Mouse (Mus musculus): ENCODE results near the gene Epc2.
A peak's percentile ranks its signal among the peaks of the same experiment; 100 is the strongest.

Gene Epc2

DNA sequence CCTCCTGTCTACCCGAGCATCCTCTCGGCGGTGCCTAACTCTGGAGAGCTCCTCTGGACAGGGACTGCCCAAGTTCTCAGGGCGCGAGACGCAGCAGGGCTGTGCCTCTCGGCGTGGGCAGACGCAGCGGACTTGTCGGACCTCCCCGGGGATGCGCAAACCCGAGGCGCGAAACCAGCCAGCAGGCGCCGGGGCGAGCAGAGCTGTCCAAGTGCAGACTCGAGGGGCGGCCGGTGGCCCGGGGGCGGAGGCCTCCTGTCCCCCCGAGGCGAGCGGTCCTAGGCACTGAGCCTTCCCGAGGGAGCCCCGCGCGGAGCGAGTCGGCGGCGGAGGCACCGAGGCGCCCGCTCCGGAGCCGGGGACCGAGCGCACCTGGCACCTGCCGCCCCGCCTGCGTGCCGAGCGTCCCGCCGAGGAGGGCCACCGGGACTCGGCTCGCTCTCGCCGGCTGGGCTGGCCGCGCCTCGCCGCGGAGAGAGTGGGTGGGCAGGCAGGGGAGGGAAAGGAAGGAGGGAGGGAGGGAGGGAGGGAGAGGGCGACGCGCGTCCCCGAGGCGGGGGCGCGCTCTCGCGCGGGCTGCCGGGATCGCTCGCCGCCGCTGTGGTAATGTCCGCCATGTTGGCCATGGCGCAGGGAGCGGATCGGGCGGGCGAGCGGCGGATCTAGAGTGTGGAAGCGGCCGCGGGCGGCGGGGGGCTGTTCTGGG lies at the start of gene Epc2:
Gene Epc2, plus strand, starts transcription at position 556 of the 706 bp plus-strand sequence.
- no peak for DNase-seq (ENCODE audit: low read depth, low spot score)

DNA sequence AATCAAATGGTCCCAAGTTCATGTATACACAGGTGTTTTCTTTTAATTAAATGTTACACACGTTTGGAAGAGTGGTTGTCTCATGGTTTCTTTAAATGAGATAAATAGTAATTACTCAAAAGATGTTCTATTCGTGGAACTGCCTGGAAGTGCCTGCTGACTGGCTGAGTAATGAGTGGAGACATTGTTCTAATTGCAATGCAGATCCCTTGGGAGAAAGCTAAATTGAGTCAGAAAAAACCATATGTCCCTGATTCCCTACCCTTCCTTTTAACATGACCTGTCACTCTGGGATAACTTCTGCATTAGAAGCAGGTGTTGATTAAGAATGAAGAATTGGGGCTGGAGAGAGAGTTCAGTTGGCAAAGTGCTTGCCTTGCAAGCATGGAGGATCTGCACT lies 45.3 kb upstream of the Epc2 start:
- no peak for DNase-seq (ENCODE audit: low read depth, low spot score)

DNA sequence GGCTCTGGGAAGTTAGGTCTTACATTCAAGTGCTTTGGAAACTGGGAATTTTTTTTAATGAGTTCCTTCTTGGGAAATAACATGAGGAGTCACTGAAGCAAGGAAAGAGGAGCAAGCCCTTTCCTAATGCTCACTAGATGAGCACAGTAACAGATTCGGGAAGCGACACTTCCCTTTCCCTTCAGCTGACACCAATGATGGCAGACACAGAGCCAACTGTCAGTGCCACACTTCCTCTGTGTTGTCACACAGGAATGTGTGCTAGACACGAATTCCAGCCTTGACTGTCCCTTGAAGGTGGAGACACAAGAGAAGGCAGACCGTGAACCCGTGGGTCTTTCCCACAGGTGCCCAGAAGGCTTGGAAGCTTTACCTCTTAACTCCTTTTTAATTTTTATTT lies 39.6 kb upstream of the Epc2 start:
- DNase-seq (ENCODE audit: low read depth, low spot score), result no peak

DNA sequence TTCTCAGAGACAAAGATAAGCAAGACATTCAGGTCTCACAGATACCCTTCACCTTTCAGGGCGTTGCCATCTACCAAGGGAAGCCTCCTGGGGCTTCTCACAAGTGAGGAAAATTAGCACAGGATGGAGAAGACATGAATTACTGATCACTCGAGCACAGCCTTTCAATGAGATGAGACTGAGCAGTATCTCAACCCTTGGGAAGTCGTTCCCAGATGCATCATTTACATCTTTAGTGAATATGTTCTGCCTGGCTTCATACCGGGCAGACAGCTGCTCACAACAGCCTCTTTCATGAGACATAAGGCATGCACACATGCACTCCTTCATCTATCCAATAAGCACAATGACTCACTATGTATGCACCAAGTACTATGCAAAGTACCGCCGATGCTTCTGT lies 38.7 kb upstream of the Epc2 start:
- DNase-seq (ENCODE audit: low read depth, low spot score), result peak; percentile 20

DNA sequence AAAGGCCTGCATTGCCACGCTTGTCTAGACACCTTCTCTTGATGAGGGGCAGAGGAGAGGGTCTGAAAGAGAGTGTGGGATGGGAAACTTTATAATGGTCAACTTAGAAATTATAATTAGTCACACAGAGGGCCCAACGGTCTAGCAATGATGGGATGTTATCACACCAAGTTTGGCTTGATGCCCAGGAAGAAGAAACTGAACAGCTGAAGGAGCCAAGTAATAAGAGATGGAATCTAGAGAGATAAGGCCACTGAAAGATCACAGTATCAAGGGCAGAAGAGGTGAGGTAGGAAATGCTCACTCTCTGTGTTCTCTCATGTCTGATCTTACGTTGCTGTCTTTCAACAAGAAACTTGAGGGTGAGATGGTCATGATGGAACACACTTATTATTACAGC lies 35.4 kb upstream of the Epc2 start:
- no peak for DNase-seq (ENCODE audit: low read depth, low spot score)

DNA sequence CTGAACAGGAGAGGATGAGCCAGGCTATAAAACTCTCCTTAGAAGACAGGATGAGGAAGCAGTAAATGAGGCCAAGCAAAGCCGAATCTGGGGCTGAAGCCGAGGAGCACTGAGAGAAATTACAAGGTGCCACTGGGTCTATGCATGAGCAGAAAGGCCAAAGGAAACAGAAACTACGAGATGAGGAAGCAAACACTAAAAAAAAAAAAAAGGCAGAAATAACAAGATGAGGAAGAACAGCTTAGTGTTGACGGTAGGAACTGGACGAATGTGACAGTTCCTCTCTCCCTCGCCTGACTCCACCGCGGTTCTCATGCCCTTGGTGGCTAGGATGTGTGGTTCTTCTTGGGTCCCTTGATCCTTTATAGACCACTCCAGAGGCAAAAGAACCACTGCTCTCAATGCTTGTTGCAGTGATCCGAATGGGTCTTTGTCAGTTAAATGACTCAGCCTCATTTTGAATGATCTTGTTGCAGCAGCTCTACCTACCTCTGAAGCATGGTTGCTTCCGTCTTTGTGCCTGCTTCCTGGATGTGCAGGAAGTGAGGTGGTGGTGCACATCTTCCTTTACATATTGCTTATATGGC lies 34.2 kb upstream of the Epc2 start:
- no peak for DNase-seq (ENCODE audit: low read depth, low spot score)

DNA sequence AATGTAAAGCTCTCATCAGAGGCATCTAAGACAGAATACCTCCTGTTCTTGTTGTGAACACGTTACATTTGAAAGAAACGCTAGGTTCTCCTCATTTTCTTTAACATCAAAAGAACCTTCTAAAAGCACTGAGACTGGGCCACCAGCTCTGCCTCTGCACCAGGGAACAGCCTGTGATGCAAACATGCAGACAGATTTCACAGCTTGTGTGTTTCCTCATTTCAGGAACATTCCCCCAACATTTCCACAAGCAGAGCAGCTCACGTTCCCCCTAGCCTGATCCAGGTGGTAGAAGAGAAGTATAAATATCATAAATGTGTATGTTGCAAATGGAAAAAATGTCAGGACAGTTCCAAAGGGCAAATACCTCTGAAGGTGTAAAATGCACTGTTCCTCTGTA lies 30.9 kb upstream of the Epc2 start:
- no peak for DNase-seq (ENCODE audit: low read depth, low spot score)

DNA sequence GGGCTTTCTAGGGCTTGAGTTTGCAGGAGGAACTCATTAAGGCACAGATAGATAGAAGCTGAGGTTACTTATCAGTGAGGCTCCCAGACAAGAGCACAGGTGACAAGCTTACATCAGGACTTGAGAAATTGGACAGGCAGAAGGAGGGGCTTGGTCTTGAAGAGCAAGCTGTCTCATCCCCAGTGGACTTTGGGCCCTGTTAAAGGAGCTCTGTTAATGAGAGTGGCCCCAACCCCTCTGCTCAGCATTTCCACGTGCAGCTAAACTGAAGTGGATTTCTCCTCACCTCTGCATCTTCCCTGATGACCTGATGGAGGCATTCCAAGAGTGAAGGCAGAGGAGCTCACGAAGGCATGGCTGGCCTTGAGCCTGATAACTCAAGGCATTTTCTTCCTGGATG lies 27.4 kb upstream of the Epc2 start:
- DNase-seq (ENCODE audit: low read depth, low spot score), result no peak

DNA sequence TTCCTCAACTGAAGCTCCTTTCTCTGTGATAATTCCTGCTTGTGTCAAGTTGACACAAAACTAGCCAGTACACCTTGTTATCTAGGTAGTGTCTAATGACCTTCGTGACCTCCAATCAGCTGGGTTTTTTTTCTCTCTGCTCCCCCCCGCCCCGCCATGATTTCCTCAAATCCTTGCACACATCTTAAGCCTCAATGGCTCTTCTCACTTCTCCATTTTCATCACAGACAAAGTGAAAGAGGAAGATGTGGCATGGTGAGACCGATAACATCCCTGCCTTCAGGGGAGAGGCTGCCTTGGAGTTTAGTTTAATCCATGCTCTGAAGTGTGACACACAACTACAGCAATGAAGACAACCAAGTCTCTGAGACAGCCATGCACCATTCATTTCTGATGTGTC lies 26.5 kb upstream of the Epc2 start:
- DNase-seq (ENCODE audit: low read depth, low spot score), result no peak

DNA sequence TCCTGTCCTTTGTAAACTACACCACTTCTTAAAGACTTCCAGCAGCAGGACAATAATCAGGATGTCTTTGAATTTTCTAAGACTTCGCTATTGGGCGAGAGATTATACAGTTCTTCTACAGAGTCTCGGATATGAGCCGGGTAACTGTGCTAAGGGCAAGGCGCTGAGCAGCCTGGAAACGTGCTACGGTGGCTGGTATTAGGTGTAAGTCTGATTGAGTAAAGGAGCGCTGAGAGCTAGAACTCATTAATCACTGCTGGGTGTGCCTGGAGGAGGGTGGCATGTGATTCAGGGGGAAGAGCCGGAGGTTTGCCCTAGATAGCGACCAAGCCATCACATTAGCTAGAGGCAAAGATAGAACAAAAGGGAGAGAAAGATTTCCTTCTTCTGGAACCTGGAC lies 25.1 kb upstream of the Epc2 start:
- no peak for DNase-seq (ENCODE audit: low read depth, low spot score)

DNA sequence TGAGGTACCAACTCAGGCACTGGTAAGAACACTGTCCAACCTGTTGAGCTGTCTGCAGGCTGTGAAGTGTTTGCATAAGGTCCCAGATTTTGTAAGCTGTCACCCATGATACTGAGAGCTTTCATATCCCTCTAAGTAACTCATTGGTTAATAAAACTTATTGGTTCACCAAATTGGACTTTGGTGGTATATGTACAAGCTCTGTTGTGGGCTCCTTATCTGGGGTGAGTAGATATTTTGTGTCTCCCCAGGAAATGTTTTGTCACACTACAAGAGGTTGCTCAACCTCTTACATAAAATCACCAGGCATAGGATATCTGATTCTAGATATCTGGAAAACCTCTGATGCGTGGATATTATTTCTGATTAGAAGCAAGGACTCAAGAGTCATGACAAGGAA lies 20.3 kb upstream of the Epc2 start:
- DNase-seq (ENCODE audit: low read depth, low spot score), result no peak

DNA sequence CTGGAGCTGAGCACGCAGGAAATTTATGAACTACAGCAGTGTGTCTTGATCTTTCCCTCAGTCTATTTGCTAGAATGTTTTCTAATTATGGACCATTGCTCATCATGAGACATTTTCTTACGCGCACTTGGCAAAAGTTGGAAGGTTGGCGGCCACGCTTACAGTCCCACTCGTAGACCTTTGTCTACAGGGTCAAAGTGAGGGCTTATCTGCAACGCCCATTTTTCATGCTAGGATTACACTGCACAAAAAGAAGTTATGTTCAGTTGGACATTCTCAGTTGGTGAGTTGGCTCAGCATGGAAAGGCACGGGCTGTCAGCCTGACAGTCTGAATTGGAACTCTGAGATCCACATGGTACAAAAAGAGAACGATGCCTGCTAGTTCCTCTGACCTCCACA lies 18.1 kb upstream of the Epc2 start:
- DNase-seq (ENCODE audit: low read depth, low spot score), result no peak

DNA sequence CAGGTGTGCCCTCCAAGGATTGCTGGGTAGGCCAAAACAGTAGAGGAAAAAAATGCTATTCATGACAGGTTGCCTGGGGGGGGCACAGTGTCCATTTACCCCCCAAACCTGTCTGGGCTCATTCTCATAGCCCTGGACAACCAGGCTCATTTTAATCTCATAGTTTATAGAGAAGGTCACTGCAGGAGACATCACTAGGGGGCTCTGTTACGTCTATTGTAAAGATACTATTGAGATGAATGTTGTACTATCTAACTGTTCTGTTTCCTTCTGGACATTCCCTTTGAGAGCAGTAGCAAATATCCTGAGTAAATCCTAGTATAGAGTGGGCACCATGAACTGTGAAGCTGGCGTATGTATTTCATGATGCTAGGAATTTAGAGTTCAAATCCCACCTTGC lies 5.0 kb upstream of the Epc2 start:
- no peak for DNase-seq (ENCODE audit: low read depth, low spot score)

DNA sequence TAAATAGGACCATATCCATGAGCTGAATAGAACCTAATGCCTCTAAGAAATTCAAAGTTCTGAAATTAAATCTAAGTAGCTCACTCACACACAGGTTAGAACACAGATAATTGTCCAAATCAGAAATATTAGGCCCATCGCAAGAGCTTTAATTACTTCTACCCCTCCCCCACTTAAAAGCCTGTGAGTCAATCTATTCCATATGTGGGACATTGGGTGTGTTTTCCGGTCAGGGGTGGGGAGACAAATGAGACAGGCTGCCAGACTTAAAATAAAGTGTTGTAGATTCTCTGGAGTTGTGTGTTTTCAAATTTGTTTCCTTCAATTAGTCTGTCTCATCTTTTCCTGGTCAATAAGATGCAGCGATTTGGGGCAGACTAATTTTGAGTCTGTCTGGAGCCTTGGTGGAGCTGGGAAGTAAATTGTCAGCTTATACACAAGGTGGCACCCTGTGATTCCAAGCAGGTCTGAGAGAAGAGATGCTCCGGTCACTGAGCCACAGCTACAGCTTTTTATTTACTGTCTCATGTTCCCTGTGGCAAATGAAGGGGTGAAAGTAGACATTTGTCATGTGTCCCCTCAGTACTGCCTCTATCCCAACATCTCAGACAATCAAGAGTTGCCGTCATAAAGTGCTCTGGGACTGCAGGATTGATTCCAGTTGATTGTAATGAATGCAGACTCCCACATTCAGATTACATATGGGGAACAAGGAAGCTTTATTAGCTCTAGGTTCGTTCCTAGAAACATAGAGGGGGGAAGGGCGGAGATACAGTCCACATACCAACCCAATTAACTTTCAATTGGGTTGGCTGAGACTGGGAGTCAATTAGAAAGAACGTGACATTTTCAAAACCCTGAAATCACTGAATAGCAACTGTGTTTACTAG lies 3.5 kb upstream of the Epc2 start:
- no peak for DNase-seq (ENCODE audit: low read depth, low spot score)

DNA sequence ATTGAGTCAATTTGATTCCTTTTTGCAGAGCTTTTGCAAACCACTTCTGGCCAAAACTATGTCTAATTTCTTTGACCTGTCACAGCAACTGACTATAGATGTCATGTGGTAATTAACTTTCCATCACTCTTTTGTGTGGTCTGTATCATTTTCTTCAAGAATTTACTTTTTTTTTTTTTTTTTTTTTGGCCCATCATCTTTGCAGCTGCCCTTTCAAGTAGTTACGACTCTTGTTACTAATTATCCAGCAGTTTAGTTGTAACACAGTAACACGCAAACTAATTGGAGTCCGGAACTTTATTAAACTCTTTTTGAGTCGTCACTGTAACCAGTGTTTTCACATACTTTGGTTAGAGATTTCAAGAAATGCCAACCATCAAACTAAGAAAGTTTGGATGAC lies 819 bp upstream of the Epc2 start:
- no peak for DNase-seq (ENCODE audit: low read depth, low spot score)

DNA sequence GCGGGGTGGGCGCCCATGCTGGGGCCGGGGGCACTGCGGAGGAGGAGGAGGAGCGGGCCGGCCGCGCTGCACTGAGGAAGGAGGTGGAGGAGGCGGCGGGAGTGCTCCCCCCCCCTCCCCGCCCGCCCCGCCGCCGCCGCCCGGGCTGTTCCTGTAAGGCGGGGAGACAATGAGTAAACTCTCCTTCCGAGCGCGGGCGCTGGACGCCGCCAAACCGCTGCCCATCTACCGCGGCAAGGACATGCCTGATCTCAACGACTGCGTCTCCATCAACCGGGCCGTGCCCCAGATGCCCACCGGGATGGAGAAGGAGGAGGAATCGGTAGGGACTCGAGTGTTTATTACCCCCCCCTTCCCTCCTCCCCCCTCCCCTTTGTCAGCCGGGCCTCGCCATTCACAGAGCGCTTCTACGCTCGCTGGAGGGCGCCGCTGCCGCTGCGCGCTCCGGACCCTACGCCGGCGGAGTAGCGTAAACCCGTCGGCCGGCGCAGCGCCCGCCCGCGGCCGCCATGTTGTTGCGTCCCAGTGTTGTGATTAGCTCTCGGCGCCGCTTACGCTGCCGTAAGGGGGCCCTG lies 438 bp downstream of the Epc2 start:
- peak; percentile 70 for DNase-seq (ENCODE audit: low read depth, low spot score)

DNA sequence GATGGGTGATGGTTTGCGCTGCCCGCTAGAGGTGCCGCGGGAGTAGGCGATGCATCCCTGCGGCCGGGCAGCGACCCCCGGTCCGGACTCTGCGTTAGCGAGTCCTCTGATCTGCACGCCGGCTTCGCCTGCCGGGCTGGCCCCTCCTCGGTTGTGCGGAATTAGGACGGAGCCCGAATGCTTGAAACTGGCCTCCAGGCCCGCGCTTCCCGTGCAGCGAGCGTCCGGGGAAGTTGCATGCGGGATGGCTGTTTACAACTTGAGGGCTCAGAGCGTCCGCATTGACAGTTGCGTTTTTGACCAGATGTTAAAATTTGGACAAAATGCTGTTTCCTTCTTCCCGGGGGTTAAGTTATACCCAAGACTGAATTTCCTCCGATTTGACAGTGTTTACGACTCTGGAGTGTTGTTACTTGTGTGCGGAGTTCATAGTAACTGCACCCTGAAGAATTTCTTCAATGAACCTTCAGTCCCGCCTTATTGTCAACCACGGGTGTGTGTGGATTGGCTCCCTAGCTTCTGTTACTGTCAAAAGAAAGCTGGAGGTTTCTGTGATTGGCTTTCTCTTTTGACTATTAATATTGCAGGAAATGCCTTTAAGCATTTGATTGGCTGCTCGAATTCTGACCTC lies 1.3 kb downstream of the Epc2 start:
- no peak for DNase-seq (ENCODE audit: low read depth, low spot score)

DNA sequence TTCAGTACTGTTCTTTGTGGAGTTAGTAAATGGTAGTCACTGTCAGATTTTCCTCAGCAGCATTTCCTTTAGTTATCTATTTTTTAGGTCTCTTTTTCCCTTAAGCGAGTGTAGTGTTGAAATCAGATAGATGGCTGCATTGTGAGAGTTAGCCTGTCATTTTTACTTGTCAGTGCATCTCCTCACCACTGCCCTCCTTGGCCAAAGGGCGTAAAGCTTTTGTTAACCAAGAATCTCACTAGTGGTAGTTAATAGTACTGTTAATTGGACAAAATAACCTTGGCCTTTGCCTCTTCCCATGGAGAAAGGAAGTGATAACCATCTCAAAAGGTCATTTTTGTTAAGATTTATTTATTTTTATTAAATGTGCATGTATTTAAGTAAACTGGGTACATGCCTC lies 6.5 kb downstream of the Epc2 start:
- no peak for DNase-seq (ENCODE audit: low read depth, low spot score)

DNA sequence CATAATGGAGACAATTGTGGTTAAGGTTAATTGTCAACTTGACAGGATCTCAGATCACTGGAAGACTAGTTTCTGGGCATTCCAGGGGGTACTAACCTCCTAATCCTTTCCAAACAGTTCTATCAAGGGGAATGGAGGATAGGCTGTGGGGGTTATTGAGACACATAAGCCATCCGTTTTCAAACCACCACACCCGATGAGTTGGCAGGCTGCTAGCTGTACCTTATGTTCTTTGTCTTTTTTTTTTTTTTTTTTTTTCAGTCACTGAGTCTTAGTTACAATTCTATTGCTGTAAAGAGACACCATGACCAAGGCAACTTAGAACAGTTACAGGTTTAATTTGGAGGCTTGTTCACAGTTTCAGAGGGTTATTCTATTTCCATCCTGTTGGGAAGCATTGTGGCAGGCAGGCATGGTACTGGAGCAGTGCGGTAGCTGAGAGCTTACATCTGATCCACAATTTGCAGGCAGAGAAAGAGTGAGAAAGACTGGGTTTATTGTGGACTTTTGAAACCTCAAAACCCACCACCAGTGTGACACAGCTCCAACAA lies 14.5 kb downstream of the Epc2 start:
- no peak for DNase-seq (ENCODE audit: low read depth, low spot score)

DNA sequence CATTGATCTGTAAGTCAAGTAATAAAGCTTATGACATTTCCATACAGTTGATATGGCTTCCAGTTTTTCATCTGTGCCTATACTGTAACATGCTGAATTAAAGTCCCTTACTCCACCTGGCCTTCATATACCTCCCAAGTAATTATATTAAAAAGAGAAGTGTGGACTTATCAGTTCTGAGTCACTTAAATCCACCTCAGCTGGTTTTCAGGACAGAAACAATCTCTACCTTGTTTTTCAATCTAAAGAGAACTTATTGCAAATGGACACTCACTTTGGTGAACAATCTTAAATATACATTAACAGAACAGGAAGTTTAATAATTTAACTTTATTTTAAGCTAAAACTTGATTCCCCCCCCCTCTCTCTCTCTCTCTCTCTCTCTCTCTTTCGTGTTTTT lies 15.8 kb downstream of the Epc2 start:
- no peak for DNase-seq (ENCODE audit: low read depth, low spot score)

DNA sequence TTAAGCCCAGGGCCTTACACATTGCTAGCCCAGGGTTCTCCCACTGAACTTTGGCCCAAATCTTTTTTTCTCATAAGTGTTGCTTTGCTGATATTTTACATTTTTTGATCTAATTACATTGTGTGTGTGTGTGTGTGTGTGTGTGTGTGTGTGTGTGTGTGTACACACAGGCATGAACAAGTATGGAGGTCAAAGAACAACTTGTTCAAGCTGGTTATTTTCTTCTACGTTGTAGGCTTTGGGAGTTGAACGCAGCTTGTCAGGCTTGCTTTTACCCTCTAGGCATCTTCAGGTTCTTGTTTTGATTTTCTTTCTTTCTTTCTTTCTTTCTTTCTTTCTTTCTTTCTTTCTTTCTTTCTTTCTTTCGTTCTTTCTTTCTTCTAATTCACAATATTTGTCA lies 19.9 kb downstream of the Epc2 start:
- DNase-seq (ENCODE audit: low read depth, low spot score), result no peak
